Mouse (Mus musculus): Measurements from ENCODE around the gene Gm11213. TPM values are rescaled to one million over a fixed set of nuclear protein-coding genes. Genes with fewer than 3 reads are reported as not detected.

The Gm11213 gene
- not detected for total RNA-seq (2023)

DNA sequence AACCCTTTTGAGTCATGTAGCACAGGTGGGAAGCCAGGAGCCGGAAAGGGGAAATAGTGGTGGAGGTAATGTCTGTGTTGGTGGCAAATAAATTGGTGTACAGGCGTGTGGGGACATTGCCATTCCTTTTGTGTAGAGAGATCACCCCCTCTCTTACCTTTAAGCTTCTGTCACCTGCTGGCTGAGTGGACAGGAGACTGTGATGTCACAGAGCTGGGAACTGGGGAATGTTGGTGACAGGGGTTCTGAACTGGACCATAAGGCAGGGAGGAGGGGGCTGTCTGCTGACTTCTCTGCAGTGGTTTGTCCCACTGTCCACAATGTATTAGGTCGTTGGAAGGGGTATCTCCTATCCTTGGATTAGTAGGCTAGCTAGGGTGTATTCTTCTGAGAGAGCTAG is at the start of gene Gm11213:
Gm11213 (minus strand) TSS at position 317 of the 400 bp plus-strand sequence.

DNA sequence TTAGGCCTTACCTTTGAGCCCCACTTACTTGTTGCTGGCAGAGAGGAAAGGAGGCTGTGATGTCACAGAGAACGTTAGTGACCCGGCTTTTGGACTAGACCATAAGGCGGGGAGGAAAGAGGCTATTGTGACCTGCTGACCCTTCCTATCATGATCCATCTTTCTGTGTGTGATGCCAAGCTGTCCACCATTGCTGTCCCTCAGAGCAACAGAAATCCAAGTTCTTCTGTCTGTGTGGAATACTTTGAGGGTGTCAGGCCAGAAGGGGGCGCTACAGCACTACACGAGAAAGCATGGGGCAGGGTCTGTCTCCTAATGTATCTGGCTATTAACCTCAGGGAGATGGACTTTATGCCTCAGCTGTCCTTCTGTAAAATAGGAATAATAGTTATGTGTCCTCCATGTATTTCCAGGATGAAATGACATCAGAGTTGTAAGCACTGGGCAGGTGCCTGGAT is 17.3 kb upstream of the Gm11213 start, which contains the start of gene Tex48:
Tex48 (minus strand) TSS at position 51 of the 458 bp plus-strand sequence.

GRCm38 (mm10) chr4:63558407-63559081 is 46.5 kb downstream of the Gm11213 start, which contains the start of gene Tmem268:
TSS of gene Tmem268 (plus strand) at chr4:63558781.

Other genes with a start within 250 kb of the Gm11213 start
- not detected for gene Orm3, start 249.1 kb downstream of the Gm11213 start, total RNA-seq (2023)
- not detected for gene Orm2, start 242.8 kb downstream of the Gm11213 start, total RNA-seq (2023)
- gene Akna, start 201.9 kb downstream of the Gm11213 start, total RNA-seq (2023): 274 TPM
- 17.9 TPM for gene Whrn, start 109.3 kb downstream of the Gm11213 start, total RNA-seq (2023)
- 62.9 TPM for gene Atp6v1g1, start 60.5 kb downstream of the Gm11213 start, total RNA-seq (2023)
- 22.4 TPM for gene Tmem268, start 46.5 kb downstream of the Gm11213 start, total RNA-seq (2023)
- gene Tex48, start 17.2 kb upstream of the Gm11213 start, total RNA-seq (2023): not detected
- gene Gm11214, start 58.1 kb upstream of the Gm11213 start, total RNA-seq (2023): not detected
- not detected for gene Tnfsf15, start 139.9 kb upstream of the Gm11213 start, total RNA-seq (2023)

Data from CD8-positive naive resting alpha-beta T cell, adult 57 days (primary cell).